Mouse (Mus musculus): ENCODE results near the gene Bok. TPM values are rescaled to one million over a fixed set of nuclear protein-coding genes. Genes with fewer than 3 reads are reported as not detected.

Bok gene
- total and polyA plus RNA-seq, 2 experiments from 2014 or later = 95.4 to 108 TPM

DNA sequence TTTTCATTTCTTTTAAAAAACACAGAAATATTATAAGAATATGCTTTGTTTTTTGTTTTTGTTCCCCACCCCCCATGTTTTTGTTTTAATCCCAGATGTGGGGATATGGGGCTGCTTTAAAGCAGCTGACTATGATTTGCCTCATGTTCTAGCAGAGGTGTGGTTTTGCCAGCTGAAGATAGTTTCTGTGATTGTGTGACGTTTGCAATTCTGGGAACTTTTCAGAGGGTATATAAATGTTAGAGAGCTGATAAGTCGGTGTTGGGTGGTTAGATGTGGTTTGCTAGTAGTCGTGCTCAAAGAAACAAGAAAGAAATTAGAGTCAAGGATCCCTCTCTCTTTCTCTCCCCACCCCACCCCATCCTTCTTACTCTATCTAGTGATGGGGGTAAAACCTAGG lies 50.4 kb downstream of the Bok start:
- H3K36me3 ChIP-seq (ENCODE audit: insufficient read depth, low read length) = no peaks in the 10 kb centered on the region
- H3K4me2 ChIP-seq (ENCODE audit: low read depth, low read length, poor library complexity, severe bottlenecking) = no peak overlapping the region
- no peak overlapping the region for H3K27ac ChIP-seq (ENCODE audit: low read depth, low read length)
- H3K4me3 ChIP-seq (ENCODE audit: low read depth, low read length) = no peak overlapping the region
- no peaks in the 10 kb centered on the region for H3K4me1 ChIP-seq (ENCODE audit: insufficient read depth, low read length)
- no peak for ATAC-seq (ENCODE audit: low FRiP score)
- H3K9ac ChIP-seq (replicated peaks; ENCODE audit: low read length, poor library complexity, severe bottlenecking) = no peak overlapping the region
- H3K9me3 ChIP-seq (ENCODE audit: low read length) = no peaks in the 10 kb centered on the region
- DNase-seq (ENCODE audit: low spot score) = no peak
- no peaks in the 10 kb centered on the region for H3K27me3 ChIP-seq (ENCODE audit: insufficient read depth, low read length)
- WGBS = 96% methylated on average over 3 of the region's 3 CpGs
- no peak for TF ChIP-seq CTCF (IDR thresholded peaks at IDR 0.05)

DNA sequence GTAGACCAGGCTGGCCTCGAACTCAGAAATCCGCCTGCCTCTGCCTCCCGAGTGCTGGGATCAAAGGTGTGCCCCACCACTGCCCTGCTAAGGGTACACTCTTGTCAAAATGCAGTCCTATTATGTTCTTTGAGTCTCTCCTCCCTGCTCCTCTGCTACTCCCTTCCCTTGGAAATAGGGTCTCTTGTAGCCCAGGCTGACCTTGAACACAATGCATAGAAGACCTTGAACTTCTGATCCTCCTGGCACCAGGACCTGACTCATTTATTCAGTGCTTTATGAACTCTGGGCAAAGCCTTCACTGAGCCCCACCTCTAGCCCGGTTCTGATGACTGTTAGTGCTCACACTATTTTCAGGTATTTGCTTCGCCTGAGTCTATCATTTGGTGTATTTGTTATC lies 52.3 kb downstream of the Bok start:
- no peak overlapping the region for H3K4me2 ChIP-seq (ENCODE audit: low read depth, low read length, poor library complexity, severe bottlenecking)
- no peak overlapping the region for H3K27ac ChIP-seq (ENCODE audit: low read depth, low read length)
- H3K4me1 ChIP-seq (ENCODE audit: insufficient read depth, low read length) = no peaks in the 10 kb centered on the region
- no peak for DNase-seq (ENCODE audit: low spot score)
- no peaks in the 10 kb centered on the region for H3K36me3 ChIP-seq (ENCODE audit: insufficient read depth, low read length)
- H3K4me3 ChIP-seq (ENCODE audit: low read depth, low read length) = no peak overlapping the region
- 95% methylated on average over 5 of the region's 5 CpGs for WGBS
- H3K27me3 ChIP-seq (ENCODE audit: insufficient read depth, low read length) = no peaks in the 10 kb centered on the region
- H3K9ac ChIP-seq (replicated peaks; ENCODE audit: low read length, poor library complexity, severe bottlenecking) = no peak overlapping the region
- TF ChIP-seq CTCF (IDR thresholded peaks at IDR 0.05) = no peak
- ATAC-seq (ENCODE audit: low FRiP score) = no peak
- no peaks in the 10 kb centered on the region for H3K9me3 ChIP-seq (ENCODE audit: low read length)

DNA sequence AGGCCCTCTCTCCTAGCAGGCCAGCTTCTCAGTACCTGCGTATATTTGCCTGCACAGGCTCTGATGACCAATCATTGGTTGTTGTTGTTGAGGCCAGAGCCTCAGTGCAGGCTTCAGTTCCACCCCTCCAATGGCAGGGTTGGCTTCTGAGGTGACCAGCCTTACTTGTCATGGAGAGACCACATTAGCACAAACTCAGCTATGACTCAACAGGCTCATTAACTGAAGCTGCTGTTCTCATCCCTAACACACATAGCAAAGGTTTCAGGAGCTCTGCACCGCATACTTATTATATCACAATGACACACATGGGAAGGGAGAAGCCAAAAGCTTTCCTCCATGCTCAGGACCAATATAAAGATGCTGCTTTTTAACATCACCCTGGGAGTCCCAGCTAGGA lies 55.2 kb downstream of the Bok start:
- ATAC-seq (ENCODE audit: low FRiP score) (no peak), DNase-seq (ENCODE audit: low spot score) (no peak)
- Histone ChIP-seq H3K36me3 (ENCODE audit: insufficient read depth, low read length) (0 out of 2 replicates have a peak, but pooled peaks cover 2% of the 10 kb centered on the region), H3K9ac (replicated peaks; ENCODE audit: low read length, poor library complexity, severe bottlenecking) (no peak overlapping the region), H3K27ac (ENCODE audit: low read depth, low read length) (no peak overlapping the region), H3K4me1 (ENCODE audit: insufficient read depth, low read length) (no peaks in the 10 kb centered on the region), H3K4me2 (ENCODE audit: low read depth, low read length, poor library complexity, severe bottlenecking) (no peak overlapping the region), H3K27me3 (ENCODE audit: insufficient read depth, low read length) (no peaks in the 10 kb centered on the region), H3K9me3 (ENCODE audit: low read length) (no peaks in the 10 kb centered on the region), H3K4me3 (ENCODE audit: low read depth, low read length) (no peak overlapping the region)
- no peak for TF ChIP-seq CTCF (IDR thresholded peaks at IDR 0.05)
- 95% methylated on average over 2 of the region's 2 CpGs for WGBS

DNA sequence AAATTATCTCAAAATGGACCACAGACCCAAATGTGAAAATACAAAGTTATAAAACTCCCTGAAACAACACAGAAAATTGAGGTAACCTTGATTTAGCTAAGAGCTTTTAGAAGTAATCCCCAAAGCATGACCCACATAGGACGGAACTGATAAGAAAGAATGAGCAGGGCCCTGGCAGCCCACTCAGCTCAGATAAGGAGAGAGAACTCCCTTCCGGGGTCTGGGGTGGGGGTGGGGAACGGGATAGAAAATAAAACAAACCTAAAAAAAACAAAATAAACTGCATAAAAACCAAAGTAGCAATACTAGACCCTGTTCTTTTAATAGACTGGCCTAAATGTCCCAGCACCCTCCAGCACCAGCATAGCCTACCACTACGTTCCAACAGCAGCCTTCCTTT lies 56.5 kb downstream of the Bok start:
- DNase-seq (ENCODE audit: low spot score) = no peak
- Histone ChIP-seq H3K9ac (replicated peaks; ENCODE audit: low read length, poor library complexity, severe bottlenecking) (no peak overlapping the region), H3K27ac (ENCODE audit: low read depth, low read length) (no peak overlapping the region), H3K4me1 (ENCODE audit: insufficient read depth, low read length) (no peaks in the 10 kb centered on the region), H3K9me3 (ENCODE audit: low read length) (no peaks in the 10 kb centered on the region), H3K36me3 (ENCODE audit: insufficient read depth, low read length) (0 out of 2 replicates have a peak, but pooled peaks cover 2% of the 10 kb centered on the region), H3K27me3 (ENCODE audit: insufficient read depth, low read length) (no peaks in the 10 kb centered on the region), H3K4me2 (ENCODE audit: low read depth, low read length, poor library complexity, severe bottlenecking) (no peak overlapping the region), H3K4me3 (ENCODE audit: low read depth, low read length) (no peak overlapping the region)
- 90% methylated on average over 4 of the region's 4 CpGs for WGBS
- no peak for ATAC-seq (ENCODE audit: low FRiP score)
- TF ChIP-seq CTCF (IDR thresholded peaks at IDR 0.05) = no peak

DNA sequence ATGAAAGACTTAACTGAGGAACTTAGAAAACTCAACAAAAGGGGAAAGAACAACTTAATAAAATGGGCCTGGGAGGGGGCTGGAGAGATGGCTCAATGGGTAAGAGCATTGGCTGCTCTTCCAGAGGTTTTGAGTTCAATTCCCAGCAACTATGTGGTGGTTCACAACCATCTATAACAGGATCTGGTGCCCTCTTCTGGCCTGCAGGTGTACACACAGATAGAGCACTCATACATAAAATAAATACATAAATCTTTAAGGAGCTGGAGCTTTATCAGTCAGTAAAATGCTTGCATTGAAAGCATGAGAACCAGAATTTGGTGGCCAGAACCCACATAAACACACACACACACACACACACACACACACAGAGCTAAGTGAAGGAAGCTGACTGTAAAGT lies 57.5 kb downstream of the Bok start:
- Histone ChIP-seq H3K4me2 (ENCODE audit: low read depth, low read length, poor library complexity, severe bottlenecking) (no peak overlapping the region), H3K27me3 (ENCODE audit: insufficient read depth, low read length) (no peaks in the 10 kb centered on the region), H3K9ac (replicated peaks; ENCODE audit: low read length, poor library complexity, severe bottlenecking) (no peak overlapping the region), H3K27ac (ENCODE audit: low read depth, low read length) (no peak overlapping the region), H3K4me3 (ENCODE audit: low read depth, low read length) (no peak overlapping the region), H3K36me3 (ENCODE audit: insufficient read depth, low read length) (0 out of 2 replicates have a peak, but pooled peaks cover 2% of the 10 kb centered on the region), H3K4me1 (ENCODE audit: insufficient read depth, low read length) (no peaks in the 10 kb centered on the region), H3K9me3 (ENCODE audit: low read length) (no peaks in the 10 kb centered on the region)
- no peak for DNase-seq (ENCODE audit: low spot score)
- TF ChIP-seq CTCF (IDR thresholded peaks at IDR 0.05) = peak; percentile 34; the same call in 1 of the 2 replicates
- no peak for ATAC-seq (ENCODE audit: low FRiP score)

Other genes with a start within 250 kb of the Bok start
- gene Hdlbp, start 206.8 kb upstream of the Bok start, total RNA-seq (2014; rRNA removed) = 67.4 and 75.6 TPM in 2 replicates
- gene Hdlbp, start 206.8 kb upstream of the Bok start, polyA plus RNA-seq (2015; fragmentation: Nextera tagmentation; extraction: Ambion mirVana) = 66.2 and 76.8 TPM in 2 replicates
- gene Farp2, start 173.6 kb upstream of the Bok start, total RNA-seq (2014; rRNA removed) = 7.4 and 7.8 TPM in 2 replicates
- 2.2 and 2.3 TPM in 2 replicates for gene Farp2, start 173.6 kb upstream of the Bok start, polyA plus RNA-seq (2015; fragmentation: Nextera tagmentation; extraction: Ambion mirVana)
- 301 and 335 TPM in 2 replicates for gene Stk25, start 27.0 kb upstream of the Bok start, total RNA-seq (2014; rRNA removed)
- gene Stk25, start 27.0 kb upstream of the Bok start, polyA plus RNA-seq (2015; fragmentation: Nextera tagmentation; extraction: Ambion mirVana) = 362 and 412 TPM in 2 replicates
- gene Atg4b, start 65.8 kb downstream of the Bok start, total RNA-seq (2014; rRNA removed) = 39.3 and 58.7 TPM in 2 replicates
- gene Atg4b, start 65.8 kb downstream of the Bok start, polyA plus RNA-seq (2015; fragmentation: Nextera tagmentation; extraction: Ambion mirVana) = 75.8 and 81.8 TPM in 2 replicates
- gene Thap4, start 69.2 kb downstream of the Bok start, total RNA-seq (2014; rRNA removed) = 56.0 and 63.3 TPM in 2 replicates
- 53.7 and 57.1 TPM in 2 replicates for gene Thap4, start 69.2 kb downstream of the Bok start, polyA plus RNA-seq (2015; fragmentation: Nextera tagmentation; extraction: Ambion mirVana)
- 66.8 and 88.8 TPM in 2 replicates for gene Dtymk, start 116.3 kb downstream of the Bok start, total RNA-seq (2014; rRNA removed)
- 109 TPM in 2 replicates for gene Dtymk, start 116.3 kb downstream of the Bok start, polyA plus RNA-seq (2015; fragmentation: Nextera tagmentation; extraction: Ambion mirVana)
- 12.6 and 13.5 TPM in 2 replicates for gene Ing5, start 118.3 kb downstream of the Bok start, total RNA-seq (2014; rRNA removed)
- 7.1 and 7.5 TPM in 2 replicates for gene Ing5, start 118.3 kb downstream of the Bok start, polyA plus RNA-seq (2015; fragmentation: Nextera tagmentation; extraction: Ambion mirVana)
- gene D2hgdh, start 139.2 kb downstream of the Bok start, total RNA-seq (2014; rRNA removed) = 10.6 and 20.0 TPM in 2 replicates
- gene D2hgdh, start 139.2 kb downstream of the Bok start, polyA plus RNA-seq (2015; fragmentation: Nextera tagmentation; extraction: Ambion mirVana) = 8.6 and 10.3 TPM in 2 replicates
- not detected in 2 replicates for gene Gal3st2, start 175.6 kb downstream of the Bok start, total RNA-seq (2014; rRNA removed)
- not detected in 2 replicates for gene Gal3st2, start 175.6 kb downstream of the Bok start, polyA plus RNA-seq (2015; fragmentation: Nextera tagmentation; extraction: Ambion mirVana)
- 0.33 TPM in 1 of 2 replicates, not detected in the other for gene Gal3st2b, start 232.7 kb downstream of the Bok start, total RNA-seq (2014; rRNA removed)
- 0.05 TPM in 1 of 2 replicates, not detected in the other for gene Gal3st2b, start 232.7 kb downstream of the Bok start, polyA plus RNA-seq (2015; fragmentation: Nextera tagmentation; extraction: Ambion mirVana)